ENCODE assay signal across 9 mouse cellular contexts in genomic region chr1:78537494-78538010, GRCm38 (mm10). TPM values are rescaled to one million over a fixed set of nuclear protein-coding genes. Genes with fewer than 3 reads are reported as not detected.
A peak's percentile ranks its signal among the peaks of the same experiment; 100 is the strongest.
DNase-seq lines count a peak whose midpoint lies in the region.
"Had no signal": no experiment of that assay in that cellular context is flagged by ENCODE, and none has a peak within 500 bp of the region (broad histone marks: within the 10 kb centered on the region; RNA-seq: fewer than 3 reads in every experiment).

No protein-coding gene starts in this region.

- H3K36me3 ChIP-seq in midbrain, embryonic 10.5 days: no peaks in the 10 kb centered on the region
- H3K36me3 ChIP-seq: G1E had no signal

- peak overlapping the region; percentile 69; the same call in 1 of the 2 replicates for H3K27ac ChIP-seq in midbrain, embryonic 10.5 days (replicated peaks)

- no peaks in the 10 kb centered on the region for H3K9me3 ChIP-seq in midbrain, embryonic 10.5 days (replicated peaks)
- H3K9me3 ChIP-seq: G1E had no signal

- intact Hi-C loops in left cerebral cortex, postnatal 4 days (cut with DNase I): loop anchor here (10.0 kb wide), 2 partner anchors 127 to 1107 kb away; no protein-coding TSS in a partner anchor

- H3K4me3 ChIP-seq in midbrain, embryonic 10.5 days: peak overlapping the region; percentile 38

- peak; percentile 5 to 6 for DNase-seq in urinary bladder, adult 18-20 months (ENCODE audit: low spot score in 2 of 2)
- DNase-seq in urinary bladder, adult 2 months (ENCODE audit: low spot score): no peak
- peak; percentile 17 for DNase-seq in embryo, embryonic 9.5 days (ENCODE audit: extremely low spot score)
- DNase-seq in heart, adult 11 months: peak; percentile 97
- DNase-seq in kidney, adult 11 months: peak; percentile 48
- DNase-seq in left cerebral cortex, postnatal 4 days: peak; percentile 65
- peak; percentile 23 for DNase-seq in midbrain, embryonic 10.5 days (ENCODE audit: low spot score)
- DNase-seq in spleen, adult 12 weeks (ENCODE audit: low spot score): peak; percentile 57

- H3K4me1 ChIP-seq in midbrain, embryonic 10.5 days: peaks cover 15% of the 10 kb centered on the region

- 37% methylated on average over 16 of the region's 16 CpGs for WGBS in midbrain, embryonic 10.5 days

- no peaks in the 10 kb centered on the region for H3K27me3 ChIP-seq in midbrain, embryonic 10.5 days (ENCODE audit: low read depth, poor library complexity, severe bottlenecking)

RNA-seq across cellular contexts. Expression of gene BC035947, which starts 25.6 kb away (rescaled TPM):
- 0.06 TPM in 2 replicates for polyA plus RNA-seq in urinary bladder, adult 2 months (2012; rRNA removed)
- total RNA-seq in left cerebral cortex, postnatal 4 days (2021): under 1 TPM; 0.22 to 0.32 TPM
- polyA plus RNA-seq in midbrain, embryonic 10.5 days (2016; fragmentation: Nextera tagmentation; extraction: Ambion mirVana): 0.24 and 0.33 TPM in 2 replicates
- polyA plus RNA-seq: G1E had no signal

RNA-seq across cellular contexts. Expression of gene Mogat1, which starts 26.8 kb away (rescaled TPM):
- polyA plus RNA-seq in urinary bladder, adult 2 months (2012; rRNA removed): 0.38 and 1.4 TPM in 2 replicates
- not detected for total RNA-seq in left cerebral cortex, postnatal 4 days (2021)
- 0.39 and 0.91 TPM in 2 replicates for polyA plus RNA-seq in midbrain, embryonic 10.5 days (2016; fragmentation: Nextera tagmentation; extraction: Ambion mirVana)
- polyA plus RNA-seq: G1E had no signal

RNA-seq across cellular contexts. Expression of gene Farsb, which starts 48.9 kb away (rescaled TPM):
- 36.0 and 36.7 TPM in 2 replicates for polyA plus RNA-seq in urinary bladder, adult 2 months (2012; rRNA removed)
- total RNA-seq in left cerebral cortex, postnatal 4 days (2021): 10 to 100 TPM; 90.1 to 94.8 TPM
- polyA plus RNA-seq in midbrain, embryonic 10.5 days (2016; fragmentation: Nextera tagmentation; extraction: Ambion mirVana): 138 and 140 TPM in 2 replicates
